Mouse (Mus musculus) T-helper 1 cell (primary cell): ENCODE results near the gene Pcnx.

ENCODE experiments used
- in situ Hi-C: fragments of 300-600 bp; cut with MboI, MseI; formaldehyde crosslinking; loops from one replicate; pipeline ENCODE4 v1.15.1; 2025; ENCODE audit warnings: high pct_unique_total_duplicates

The Pcnx gene

GRCm38 (mm10) chr12:81859351-81860307 lies at the start of gene Pcnx:
Gene Pcnx, plus strand, starts transcription at chr12:81860023.
- in situ Hi-C loops, result no loop called here

- in situ Hi-C loops, result no loop called here
These were observed 49.4 kb upstream of the Pcnx start for GRCm38 (mm10) chr12:81810417-81810816.

DNA sequence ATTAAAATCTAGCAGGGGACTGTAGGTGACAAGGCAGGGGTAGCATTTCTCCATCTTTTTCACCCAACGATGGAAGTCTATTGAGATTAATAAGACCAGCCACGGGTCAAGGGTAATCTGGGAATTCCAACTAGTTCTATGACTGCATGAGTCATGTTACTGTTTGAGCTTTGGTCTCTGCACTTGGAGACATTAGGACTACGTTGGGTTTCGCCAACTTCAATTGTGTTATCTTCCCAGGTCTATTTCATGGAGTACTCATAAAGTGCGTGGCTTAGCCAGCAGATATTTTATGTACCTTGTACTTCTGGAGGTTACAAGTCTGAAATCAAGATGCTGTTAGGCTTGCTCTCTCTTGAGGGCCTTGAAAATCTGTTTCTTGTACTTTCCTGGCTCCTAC lies 45.1 kb upstream of the Pcnx start:
- in situ Hi-C loops, result no loop called here

GRCm38 (mm10) chr12:81816330-81817125 lies 43.3 kb upstream of the Pcnx start:
- in situ Hi-C loops, result no loop called here

DNA sequence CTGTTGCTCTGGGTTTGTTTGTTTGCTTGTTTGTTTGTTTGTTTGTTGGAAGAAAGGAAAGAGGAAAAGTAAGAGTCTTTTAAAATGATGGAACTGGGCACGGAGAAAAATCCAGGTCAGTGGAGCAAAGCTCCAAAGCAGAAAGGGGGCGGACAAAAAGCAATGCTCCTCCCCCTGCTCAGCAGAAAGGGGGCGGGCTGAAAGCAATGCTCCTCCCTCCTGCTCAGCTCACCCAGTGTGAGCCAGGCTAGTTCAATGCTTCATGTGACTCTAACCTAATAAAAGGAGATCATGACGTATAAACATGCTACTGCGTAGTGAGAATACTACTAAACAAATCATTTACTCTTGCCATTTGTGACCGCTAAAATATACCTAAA lies 42.7 kb upstream of the Pcnx start:
- in situ Hi-C loops, result no loop called here

DNA sequence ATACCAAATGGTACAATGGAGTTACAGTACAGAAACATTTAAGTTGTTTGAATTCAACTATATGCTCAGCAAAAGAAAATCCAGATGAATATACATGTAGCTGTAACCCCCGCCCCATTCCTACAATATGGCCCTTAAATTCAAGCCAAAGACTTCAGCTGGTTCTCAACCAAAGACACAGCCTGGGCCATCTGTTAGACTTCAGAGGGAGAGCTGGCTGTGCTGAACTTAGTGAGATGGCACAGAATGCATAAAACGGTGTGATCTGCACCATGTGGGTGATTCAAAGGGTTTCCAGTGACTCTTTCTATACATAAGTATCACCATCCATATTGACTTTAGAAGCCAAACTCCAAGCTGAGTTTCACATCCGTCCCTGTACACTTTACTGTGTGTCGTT lies 39.1 kb upstream of the Pcnx start:
- in situ Hi-C loops, result no loop called here

DNA sequence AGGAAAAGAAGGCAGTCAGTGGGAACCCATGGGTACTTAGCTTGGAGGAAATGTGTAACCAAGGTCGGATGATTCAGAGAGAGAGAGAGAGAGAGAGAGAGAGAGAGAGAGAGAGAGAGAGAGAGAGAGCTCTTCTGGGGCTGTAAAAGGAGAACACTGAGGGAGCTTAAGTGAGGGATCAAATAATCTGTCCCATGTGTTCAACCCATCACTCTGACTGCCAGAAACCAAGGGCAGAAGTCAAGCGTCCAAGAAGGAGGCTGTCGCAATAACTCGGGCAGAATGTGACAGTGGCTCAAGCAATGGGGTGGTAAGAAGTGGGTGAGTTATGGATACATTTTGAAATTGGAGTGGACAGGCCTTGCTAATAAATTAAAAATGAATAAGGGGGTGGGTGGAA lies 37.6 kb upstream of the Pcnx start:
- in situ Hi-C loops, result no loop called here

DNA sequence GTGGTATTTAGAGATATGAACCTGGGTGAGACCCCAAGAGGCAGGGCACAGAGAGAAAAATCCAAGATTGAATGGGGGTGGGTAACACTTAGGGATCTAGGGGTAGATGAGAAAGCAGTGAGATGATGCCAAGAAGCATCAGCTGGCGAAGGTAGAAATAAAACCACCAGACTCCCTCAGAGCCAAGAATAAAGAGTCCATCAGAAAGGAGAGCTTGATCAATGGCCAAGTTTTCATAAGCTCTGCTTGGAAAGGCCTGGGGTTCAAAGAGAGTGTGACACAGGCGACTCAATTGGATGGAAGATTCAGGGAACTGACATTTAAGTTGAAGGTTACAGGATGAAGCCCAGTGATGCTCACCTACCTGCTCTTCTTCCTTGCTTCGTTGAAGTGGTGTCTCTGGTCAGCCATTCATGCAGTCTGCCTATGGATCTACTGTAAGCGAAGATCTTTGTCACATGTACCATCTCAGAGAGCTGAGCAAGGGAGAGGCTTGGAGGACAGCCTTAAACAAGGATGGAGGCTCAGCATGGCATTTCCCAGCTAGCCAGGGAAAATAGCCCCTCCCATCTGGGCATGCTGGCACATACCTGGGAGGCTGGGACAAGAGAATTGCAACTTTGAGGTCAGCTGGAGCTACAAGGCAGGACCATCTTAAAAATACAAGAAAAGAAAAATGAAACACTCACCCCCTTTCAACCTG lies 36.9 kb upstream of the Pcnx start:
- in situ Hi-C loops, result no loop called here

DNA sequence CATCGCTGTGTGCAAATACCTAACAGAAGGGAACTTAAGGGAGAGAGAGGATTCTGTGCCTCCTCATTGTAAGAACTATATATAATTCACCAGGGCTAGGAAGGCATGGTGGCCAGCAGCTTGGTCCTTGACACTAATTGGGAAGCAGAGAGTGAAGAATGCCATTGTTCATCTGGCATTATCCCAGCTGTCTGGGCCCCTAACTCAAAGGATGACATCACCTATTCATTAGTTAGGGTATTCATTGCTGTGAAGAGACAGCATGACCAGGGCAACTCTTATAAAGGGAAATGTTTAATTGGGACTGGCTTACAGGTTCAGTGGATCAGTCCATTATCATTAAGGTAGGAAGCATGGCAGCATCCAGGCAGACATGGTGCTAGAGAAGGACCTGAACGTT lies 31.5 kb upstream of the Pcnx start:
- in situ Hi-C loops, result no loop called here

DNA sequence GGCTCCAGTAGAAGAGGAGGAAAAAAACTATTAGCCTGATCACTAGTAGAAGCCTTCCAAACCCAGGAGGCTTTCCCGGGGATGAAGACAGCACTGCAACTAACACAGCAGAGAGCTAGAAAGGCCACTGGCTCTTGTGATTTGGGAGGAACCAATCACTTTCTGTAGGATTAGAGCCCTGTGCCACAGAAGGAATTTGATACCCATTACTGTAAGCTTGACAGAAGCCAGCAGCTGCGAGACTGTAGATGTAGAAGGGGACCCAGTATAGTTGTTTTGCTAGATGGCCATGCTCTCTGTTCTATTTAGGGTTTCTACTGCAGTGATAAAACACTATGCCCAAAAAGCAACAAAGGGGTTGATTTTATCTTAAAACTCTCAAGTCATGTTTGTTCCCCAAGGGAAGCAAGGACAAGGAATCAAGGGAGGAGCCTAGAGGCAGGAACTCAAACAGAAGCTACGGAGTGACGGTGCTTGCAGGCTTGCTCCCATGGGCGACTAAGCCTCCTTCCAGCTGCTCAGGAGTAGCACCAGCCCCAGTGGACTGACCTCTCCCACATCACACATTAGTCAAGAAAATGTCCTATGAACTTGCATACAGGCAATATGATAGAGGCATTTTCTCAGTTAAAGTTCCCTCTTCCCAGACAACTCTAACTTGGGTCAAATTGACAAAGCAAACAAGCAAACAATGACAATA lies 27.6 kb upstream of the Pcnx start:
- in situ Hi-C loops, result no loop called here

DNA sequence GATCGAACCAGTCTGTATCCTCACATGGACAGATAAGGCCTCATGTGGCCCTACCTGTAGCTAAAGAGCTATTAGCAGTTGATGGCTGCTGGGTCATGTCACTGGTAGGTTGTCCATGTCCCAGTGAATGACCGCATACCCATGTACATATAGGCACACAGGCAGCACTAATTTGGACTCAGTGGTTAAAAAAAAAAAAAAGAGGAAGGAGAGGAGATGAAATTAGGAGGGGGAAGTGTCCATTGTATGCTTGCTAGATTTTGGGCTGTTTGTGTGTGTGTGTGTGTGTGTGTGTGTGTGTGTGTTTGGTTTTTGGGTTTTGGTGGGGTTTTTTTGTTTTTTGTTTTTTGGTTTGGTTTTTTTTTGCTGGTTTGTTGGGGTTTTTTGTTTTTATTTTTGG lies 26.7 kb upstream of the Pcnx start:
- in situ Hi-C loops, result no loop called here

DNA sequence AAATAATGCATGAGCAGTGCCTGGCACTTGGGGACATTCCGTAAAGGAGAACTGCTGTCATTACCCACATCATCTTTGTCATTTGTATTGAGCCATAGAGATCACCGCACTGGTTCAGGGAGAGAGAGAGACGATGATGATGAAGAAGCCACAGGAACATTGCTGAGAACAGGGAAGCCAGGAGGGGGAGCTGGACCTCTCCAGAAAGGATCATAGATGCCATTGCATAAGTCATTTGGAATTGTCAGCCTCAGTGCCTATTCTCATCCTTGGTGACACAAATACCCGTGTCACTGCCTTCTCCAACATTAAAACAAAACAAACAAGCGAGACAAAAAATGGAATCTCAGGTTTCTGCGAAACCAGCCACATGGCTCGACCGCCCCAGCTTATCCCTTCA lies 23.7 kb upstream of the Pcnx start:
- in situ Hi-C loops, result no loop called here

GRCm38 (mm10) chr12:81837463-81837862 lies 22.4 kb upstream of the Pcnx start:
- in situ Hi-C loops, result no loop called here

DNA sequence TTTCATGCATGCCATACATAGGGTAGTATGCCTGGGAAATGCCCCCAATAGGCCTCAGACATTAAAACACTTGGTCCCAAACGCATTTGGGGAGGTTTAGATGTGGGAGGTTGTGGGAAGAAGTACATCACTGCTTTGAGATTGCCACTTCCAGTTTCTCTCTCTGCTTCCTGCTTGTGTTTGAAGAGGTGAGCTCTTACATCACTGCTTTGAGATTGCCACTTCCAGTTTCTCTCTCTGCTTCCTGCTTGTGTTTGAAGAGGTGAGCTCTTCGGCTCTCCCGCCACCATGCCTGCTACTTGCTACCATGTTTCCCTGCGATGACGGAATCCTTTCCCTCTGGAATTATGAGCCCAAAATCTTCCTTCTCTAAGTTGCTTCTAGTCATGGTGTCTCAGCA lies 20.2 kb upstream of the Pcnx start:
- in situ Hi-C loops, result no loop called here

DNA sequence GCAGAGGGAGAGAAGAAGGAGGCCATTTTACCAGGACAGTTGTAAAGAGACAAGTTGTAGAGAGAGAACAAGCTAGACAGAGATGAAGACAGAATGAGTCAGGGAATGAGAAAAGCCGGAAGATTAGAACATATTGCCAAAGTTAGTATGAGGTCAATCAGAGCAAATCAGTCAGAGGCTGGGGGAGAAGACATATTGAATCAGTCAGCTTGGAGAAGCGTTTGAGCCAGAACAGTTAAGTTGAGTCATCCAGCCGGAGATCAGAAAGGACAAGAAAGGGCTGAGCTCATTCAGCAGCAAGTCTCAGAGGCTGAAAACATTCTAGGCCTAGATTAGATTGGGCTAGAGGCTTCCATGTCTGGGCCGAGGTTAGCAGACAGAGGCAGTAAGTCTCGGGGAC lies 18.8 kb upstream of the Pcnx start:
- in situ Hi-C loops, result no loop called here

- in situ Hi-C loops, result no loop called here
These were observed 16.3 kb upstream of the Pcnx start for GRCm38 (mm10) chr12:81843501-81843900.

DNA sequence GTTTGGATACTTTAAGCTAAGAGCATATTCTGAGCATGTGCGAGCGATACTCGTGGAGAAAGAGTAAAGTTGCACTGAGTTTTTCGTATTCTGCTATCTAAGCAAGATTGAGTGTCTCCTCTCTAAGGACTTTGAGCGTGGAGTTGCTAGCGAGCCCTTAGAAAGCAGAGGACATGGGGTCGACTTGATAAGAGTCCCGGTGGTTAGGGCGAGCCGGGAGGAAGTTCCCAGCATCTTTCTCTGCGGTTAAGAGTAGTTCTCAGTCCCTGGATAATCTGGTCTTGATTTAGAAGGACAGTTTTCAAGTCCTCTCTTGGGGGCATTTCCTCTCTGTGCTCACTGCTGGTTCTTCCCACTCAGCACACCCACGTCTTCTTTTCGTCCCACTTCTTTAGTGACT lies 15.3 kb upstream of the Pcnx start:
- in situ Hi-C loops, result no loop called here

GRCm38 (mm10) chr12:81844981-81845380 lies 14.8 kb upstream of the Pcnx start:
- in situ Hi-C loops, result no loop called here

GRCm38 (mm10) chr12:81849629-81850028 lies 10.2 kb upstream of the Pcnx start:
- in situ Hi-C loops, result no loop called here

- in situ Hi-C loops, result no loop called here
These were observed 7.3 kb upstream of the Pcnx start for GRCm38 (mm10) chr12:81852551-81852950.

DNA sequence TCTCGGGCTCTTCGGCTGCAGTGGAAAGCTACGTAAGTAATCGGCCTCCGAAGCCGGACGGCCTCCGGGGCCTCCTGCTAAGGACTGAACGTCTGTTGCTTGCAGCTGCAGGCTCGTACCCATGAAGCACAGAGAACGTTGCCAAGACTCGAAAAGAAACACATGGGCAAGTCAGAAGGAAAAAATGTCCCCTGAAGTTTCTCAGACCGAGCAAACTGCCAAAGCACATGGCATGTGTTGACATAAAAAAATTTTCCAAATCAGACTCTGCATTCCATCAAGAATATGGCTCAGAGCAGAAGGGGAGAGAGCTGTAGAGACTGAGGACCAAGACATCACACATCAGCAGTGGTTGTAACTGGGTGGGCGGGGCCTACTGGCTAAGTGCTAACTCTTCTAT lies 6.8 kb upstream of the Pcnx start:
- in situ Hi-C loops, result no loop called here

DNA sequence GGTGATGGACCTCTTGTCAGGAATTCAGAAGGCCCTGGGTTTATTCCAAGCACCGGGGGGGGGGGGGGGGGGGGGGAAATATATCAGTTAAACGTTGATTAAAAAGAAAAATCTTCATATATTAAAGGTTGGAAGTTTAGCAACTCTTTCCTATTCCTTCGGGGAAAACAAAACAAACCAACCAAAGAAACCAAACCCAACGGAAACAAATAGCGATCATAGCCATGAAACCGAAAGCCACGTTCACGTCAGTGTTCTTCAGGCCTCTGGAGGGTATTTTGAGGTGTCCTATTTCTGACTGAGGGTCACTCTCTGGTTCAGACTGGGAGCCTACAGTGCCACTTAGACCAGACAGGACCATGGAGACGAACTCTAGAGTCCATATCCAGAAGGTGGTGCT lies 6.3 kb upstream of the Pcnx start:
- in situ Hi-C loops, result no loop called here
